Mouse (Mus musculus) retina, embryonic 14.5 days (tissue): ENCODE results near the gene Poldip3.

Experiments used
- DNase-seq: peaks from one replicate; pipeline ENCODE4 v3.0.0-alpha.2; 2015; ENCODE audit warnings: low spot score

Gene Poldip3

GRCm38 (mm10) chr15:83149196-83150072 lies at the start of gene Poldip3:
Gene Poldip3 (minus strand): TSS chr15:83149384.
- DNase-seq: peak; percentile 99

GRCm38 (mm10) chr15:83193413-83193812 lies 44.2 kb upstream of the Poldip3 start:
- no peak for DNase-seq

GRCm38 (mm10) chr15:83182351-83182750 lies 33.2 kb upstream of the Poldip3 start:
- no peak for DNase-seq

GRCm38 (mm10) chr15:83181800-83182330 lies 32.7 kb upstream of the Poldip3 start:
- DNase-seq: no peak

- DNase-seq: no peak
Observed at GRCm38 (mm10) chr15:83180004-83180403, 30.8 kb upstream of the Poldip3 start.

GRCm38 (mm10) chr15:83176653-83177052 lies 27.5 kb upstream of the Poldip3 start:
- DNase-seq: no peak

GRCm38 (mm10) chr15:83173914-83174884 lies 25.0 kb upstream of the Poldip3 start:
- DNase-seq: no peak

- DNase-seq: no peak
Observed at GRCm38 (mm10) chr15:83172492-83173429, 23.6 kb upstream of the Poldip3 start, which contains the start of gene Cyb5r3. Gene Cyb5r3 (minus strand): TSS chr15:83172592.

- DNase-seq: peak; percentile 99
Observed at GRCm38 (mm10) chr15:83171712-83172481, 22.7 kb upstream of the Poldip3 start.

GRCm38 (mm10) chr15:83170956-83171659 lies 21.9 kb upstream of the Poldip3 start:
- DNase-seq: no peak

- no peak for DNase-seq
Observed at GRCm38 (mm10) chr15:83169772-83170722, 20.9 kb upstream of the Poldip3 start.

- DNase-seq: no peak
Observed at GRCm38 (mm10) chr15:83168875-83169771, 19.9 kb upstream of the Poldip3 start.

GRCm38 (mm10) chr15:83168311-83168710 lies 19.1 kb upstream of the Poldip3 start:
- no peak for DNase-seq

GRCm38 (mm10) chr15:83167550-83168065 lies 18.4 kb upstream of the Poldip3 start:
- no peak for DNase-seq

- DNase-seq: no peak
Observed at GRCm38 (mm10) chr15:83167126-83167525, 17.9 kb upstream of the Poldip3 start.

GRCm38 (mm10) chr15:83166642-83167041 lies 17.5 kb upstream of the Poldip3 start:
- DNase-seq: no peak
